Mouse (Mus musculus): ENCODE measurements around the gene Gm266.
"Not testable (repeated sequence)": the region's sequence is repeated elsewhere in the genome, so short reads cannot be mapped to it uniquely, and the experiment has no call there.

Gene Gm266

GRCm38 (mm10) chr12:111485652-111486306, at the start of gene Gm266:
TSS of gene Gm266 (minus strand) at chr12:111485823.
- DNase-seq (ENCODE audit: low read depth, low spot score), result no peak

GRCm38 (mm10) chr12:111535281-111535680, 49.7 kb upstream of the Gm266 start:
- no peak for DNase-seq (ENCODE audit: low read depth, low spot score)

DNA sequence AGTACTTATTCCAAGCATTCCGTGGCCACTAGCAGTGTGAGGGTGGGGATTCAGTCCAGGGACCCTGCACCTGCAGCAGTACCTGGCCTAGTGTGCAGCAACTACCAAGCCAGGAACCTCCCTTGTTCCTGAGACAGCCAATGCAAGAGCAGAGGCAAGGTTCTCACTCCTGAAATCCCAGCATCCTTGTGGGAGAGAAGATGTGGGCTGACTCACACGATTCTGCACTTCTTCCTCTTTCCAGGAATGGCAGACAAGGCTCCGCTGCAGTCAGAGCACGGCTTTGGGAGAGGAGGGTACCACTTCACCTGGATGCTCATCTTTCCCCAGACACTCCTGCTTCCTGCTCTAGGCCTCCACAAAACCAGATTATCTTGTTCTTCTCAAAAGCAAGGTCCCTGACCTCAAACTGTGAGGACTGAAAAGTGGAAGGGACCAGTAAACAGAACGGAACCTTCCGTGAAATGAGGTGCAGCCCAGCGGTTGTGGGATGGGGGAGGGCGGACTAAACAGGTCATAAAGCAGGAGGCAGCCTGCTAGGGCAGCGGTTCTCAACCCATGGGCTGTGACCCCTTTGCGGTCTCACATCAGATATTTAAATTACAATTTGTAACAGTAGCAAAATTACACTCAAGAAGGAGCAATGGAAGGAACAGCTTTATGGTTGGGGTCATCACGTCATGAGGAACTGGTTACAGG, 47.6 kb upstream of the Gm266 start:
- no peak for DNase-seq (ENCODE audit: low read depth, low spot score)

- DNase-seq (ENCODE audit: low read depth, low spot score), result no peak
Observed at GRCm38 (mm10) chr12:111529192-111529591, 43.6 kb upstream of the Gm266 start.

- no peak for DNase-seq (ENCODE audit: low read depth, low spot score)
Observed at GRCm38 (mm10) chr12:111527643-111528281, 42.1 kb upstream of the Gm266 start.

DNA sequence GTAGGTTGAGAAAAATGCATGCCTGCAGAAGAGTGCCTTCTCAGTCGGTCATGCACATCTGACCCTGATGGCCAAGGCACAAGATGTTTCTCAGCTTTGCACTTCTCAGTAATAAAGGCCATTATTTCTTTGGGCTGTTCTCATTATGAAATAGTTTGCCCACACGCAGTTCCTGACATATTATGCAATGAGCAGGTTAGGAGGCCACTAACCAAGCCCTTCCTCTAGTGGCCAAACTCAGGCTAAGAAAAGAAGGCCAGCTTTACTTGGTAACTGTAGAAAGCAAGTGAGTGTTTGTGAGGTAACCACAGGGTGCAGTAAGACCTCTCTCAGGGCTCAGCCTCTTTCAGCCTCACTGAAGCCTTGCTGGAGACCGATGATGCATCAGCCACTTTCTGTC, 39.3 kb upstream of the Gm266 start:
- DNase-seq (ENCODE audit: low read depth, low spot score), result no peak

GRCm38 (mm10) chr12:111524469-111524868, 38.8 kb upstream of the Gm266 start:
- no peak for DNase-seq (ENCODE audit: low read depth, low spot score)

GRCm38 (mm10) chr12:111520994-111521393, 35.4 kb upstream of the Gm266 start:
- DNase-seq (ENCODE audit: low read depth, low spot score), result no peak

DNA sequence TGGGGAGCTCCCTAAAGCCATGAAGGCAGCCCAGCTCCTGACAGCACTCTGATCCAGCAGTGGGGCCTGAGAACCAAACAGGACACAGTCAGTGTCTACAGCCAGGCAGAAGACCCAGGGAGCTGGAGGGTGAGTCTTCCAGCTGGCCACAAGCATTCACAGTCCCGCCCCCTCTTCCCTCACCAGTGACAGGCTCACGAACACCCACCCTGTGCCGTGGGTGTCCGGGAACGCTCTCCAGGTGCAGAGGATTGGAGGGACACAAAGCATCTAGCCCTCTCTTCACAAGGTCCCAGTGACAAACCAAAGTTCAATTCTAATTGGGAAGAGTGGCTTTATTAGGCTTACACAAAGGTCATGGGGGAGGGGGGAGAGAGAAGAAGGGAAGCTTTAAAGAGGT, 34.2 kb upstream of the Gm266 start:
- no peak for DNase-seq (ENCODE audit: low read depth, low spot score)

DNA sequence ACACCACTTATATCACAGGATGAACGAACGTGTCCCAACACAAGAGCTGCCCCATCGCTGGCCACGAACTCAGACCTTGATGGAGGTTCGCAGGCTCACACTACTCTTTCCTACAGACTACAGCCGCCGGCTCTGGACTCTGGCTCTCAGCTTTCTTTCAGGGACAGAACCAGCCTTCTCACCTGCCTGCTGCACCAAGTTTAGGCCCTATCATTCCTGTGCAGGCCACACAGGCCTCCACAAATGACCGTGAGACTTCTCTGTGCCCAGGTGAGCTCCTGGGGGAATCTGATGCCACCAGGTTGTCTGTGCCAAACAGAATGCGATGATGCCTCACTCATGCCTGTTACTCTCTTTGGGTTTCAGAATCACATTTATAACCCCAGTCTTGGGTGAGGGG, 32.8 kb upstream of the Gm266 start:
- no peak for DNase-seq (ENCODE audit: low read depth, low spot score)

DNA sequence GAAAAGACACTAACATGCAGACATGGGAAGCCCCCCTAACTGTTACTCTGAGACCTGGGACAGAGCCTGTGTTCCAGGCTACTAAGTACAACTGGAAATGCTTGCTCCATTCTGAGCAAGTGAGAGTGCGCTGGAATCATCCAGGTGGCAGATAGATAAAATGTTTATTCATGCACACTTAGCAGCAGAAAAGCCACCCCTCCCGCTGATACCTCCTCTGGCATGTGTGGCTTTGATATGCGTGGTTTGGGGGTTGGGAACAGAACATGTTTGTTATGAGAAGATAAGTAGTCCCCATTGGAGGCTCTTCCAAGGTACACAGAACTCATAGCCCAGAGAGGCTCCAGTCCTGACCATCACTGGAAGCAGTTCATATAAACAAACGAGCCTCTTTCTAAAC, 32.3 kb upstream of the Gm266 start:
- DNase-seq (ENCODE audit: low read depth, low spot score), result no peak

DNA sequence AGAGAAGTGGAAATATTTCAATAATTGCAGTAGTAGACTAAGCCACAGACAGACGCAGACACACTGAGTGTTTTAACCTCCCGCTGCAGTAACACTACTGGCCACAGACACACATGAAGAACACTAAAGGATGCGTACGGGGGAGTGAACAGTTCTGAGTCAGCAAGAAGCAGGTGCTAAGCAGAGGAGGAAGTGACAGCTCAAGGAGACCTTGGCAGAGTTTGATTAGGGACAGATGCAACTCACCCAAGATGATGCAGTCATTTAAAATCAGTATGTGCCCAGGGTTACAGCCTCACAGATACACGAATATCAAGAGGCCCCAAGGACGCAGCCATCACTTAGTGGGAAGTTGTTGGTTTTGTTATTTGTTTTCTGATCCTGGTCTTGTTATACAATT, 31.2 kb upstream of the Gm266 start:
- DNase-seq (ENCODE audit: low read depth, low spot score), result peak; percentile 42

GRCm38 (mm10) chr12:111515920-111516319, 30.3 kb upstream of the Gm266 start:
- no peak for DNase-seq (ENCODE audit: low read depth, low spot score)

DNA sequence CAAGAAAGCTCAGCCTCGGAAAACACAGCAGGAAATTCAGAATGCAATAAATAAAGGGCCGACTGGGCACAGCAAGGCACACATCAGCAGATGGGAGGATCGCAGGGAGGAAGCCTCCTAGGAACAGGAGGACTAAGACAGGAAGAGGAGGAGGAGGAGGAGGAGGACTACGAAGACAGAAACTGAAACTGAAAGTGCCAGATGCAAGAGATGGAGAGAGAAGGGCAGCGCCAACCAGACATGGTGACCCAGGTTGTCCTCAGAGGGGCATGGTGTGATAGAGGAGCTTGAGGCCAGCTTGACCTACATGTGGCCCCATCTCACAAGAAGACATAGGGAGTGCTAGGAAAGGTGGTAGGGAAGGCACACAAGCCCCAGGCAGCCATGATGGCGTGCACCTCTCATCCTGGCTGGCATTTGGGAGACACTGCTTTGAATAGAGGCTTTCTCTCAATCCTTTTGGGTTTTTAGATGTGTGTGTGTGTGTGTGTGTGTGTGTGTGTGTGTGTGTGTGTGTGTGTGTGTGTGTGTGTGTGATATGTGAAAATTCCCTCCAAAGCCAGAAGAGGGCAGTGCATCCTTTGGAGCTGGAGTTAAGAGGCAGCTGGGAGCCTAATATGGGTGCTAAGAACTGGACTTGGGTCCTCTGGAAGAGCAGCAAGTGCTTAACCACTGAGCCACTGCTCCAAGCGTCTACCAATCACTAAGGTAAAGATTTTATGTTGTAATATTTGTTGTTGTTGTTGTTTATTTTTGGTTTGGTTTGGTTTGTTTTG, 29.4 kb upstream of the Gm266 start:
- DNase-seq (ENCODE audit: low read depth, low spot score), result peak; percentile 20

GRCm38 (mm10) chr12:111514231-111514792, 28.7 kb upstream of the Gm266 start:
- no peak for DNase-seq (ENCODE audit: low read depth, low spot score)

DNA sequence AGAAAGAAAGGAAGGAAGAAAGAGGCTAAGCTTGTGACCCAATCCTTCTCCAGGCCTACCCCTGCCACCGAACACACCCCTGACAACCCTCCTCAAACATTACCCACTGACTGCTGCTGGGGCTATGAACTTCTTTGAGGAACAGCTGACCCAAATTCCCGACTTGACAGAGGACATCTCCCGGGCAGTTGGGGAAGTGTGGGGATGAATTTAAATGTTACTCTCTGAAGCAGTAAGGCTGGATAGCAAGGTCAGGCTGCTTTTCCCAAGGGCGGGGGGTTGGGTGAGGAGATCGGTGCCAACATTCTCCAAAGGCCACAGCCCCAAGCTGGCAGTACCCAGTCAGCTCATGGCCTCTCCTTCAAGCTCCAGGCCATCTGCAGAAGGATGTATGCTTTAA, 28.1 kb upstream of the Gm266 start:
- no peak for DNase-seq (ENCODE audit: low read depth, low spot score)

DNA sequence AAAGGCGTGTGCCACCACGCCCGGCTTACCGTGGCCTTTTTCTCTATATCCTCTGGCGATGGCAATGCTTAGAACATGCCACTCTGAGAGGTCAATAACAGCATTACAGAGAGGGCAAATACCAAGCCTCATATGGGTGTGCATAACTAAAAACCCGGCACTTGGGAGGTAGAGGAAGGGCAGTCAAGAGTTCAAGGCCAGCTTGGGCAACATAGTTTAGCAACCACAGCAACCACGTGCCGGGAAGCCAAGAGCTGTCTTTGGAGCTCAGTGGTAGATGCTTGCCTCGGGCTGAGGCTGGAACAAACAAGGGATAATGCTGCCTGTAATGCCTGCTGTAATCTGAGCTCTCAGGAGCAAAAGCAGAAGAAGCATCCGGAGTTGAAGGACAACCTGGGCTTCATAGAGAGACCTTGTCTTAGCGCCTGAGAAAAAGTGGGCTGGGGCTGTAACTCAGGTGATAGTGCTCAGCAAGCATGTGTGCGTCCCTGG, 27.0 kb upstream of the Gm266 start:
- DNase-seq (ENCODE audit: low read depth, low spot score), result no peak

GRCm38 (mm10) chr12:111508438-111508837, 22.8 kb upstream of the Gm266 start:
- not testable (repeated sequence) for DNase-seq (ENCODE audit: low read depth, low spot score)

GRCm38 (mm10) chr12:111507962-111508361, 22.3 kb upstream of the Gm266 start:
- DNase-seq (ENCODE audit: low read depth, low spot score), result no peak

- DNase-seq (ENCODE audit: low read depth, low spot score), result no peak
Observed at GRCm38 (mm10) chr12:111507001-111507400, 21.4 kb upstream of the Gm266 start.

DNA sequence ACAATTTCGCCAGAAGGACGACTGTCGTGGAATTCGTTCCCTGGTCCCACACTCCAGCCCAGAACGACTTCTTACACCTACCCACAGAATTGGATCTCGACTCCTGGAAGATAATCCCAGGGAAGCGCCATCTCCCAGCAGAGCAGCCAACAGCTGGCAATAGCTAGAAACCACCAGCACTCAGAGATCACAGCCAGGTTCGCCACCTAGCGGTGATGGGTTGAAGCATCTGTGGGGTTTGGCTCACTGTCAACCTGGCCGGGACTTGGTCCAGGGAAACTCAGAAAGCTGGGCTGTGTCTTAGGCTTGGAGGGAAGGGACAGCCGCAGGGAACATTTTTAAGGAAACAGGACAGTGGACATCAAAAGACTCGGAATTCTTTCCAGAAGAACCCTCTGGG, 19.3 kb upstream of the Gm266 start:
- peak; percentile 76 for DNase-seq (ENCODE audit: low read depth, low spot score)

GRCm38 (mm10) chr12:111503571-111503970, 17.9 kb upstream of the Gm266 start:
- DNase-seq (ENCODE audit: low read depth, low spot score), result no peak
